Mouse (Mus musculus) olfactory bulb, adult 2 months (tissue): ENCODE measurements at regions not wholly inside any gene's neighbourhood (a gene's known extent, or its start where the extent isn't known, plus 50 kb on each side); places are given as distances from the start of the nearest gene placed in this dataset.

Experiments
- CTCF ChIP-seq: fragments of 200-500 bp; IDR thresholded peaks from 2 replicates; pipeline ENCODE4 v1.5.1; 2012; ENCODE audit warnings: low read depth, mild to moderate bottlenecking, low read length, moderate library complexity; ENCODE audit not compliant: insufficient read depth
- POLR2A ChIP-seq: fragments of 200-500 bp; IDR thresholded peaks from 2 replicates; pipeline ENCODE4 v1.6.1; 2012; ENCODE audit warnings: mild to moderate bottlenecking, low read depth, low read length, moderate library complexity; ENCODE audit not compliant: insufficient read depth

DNA sequence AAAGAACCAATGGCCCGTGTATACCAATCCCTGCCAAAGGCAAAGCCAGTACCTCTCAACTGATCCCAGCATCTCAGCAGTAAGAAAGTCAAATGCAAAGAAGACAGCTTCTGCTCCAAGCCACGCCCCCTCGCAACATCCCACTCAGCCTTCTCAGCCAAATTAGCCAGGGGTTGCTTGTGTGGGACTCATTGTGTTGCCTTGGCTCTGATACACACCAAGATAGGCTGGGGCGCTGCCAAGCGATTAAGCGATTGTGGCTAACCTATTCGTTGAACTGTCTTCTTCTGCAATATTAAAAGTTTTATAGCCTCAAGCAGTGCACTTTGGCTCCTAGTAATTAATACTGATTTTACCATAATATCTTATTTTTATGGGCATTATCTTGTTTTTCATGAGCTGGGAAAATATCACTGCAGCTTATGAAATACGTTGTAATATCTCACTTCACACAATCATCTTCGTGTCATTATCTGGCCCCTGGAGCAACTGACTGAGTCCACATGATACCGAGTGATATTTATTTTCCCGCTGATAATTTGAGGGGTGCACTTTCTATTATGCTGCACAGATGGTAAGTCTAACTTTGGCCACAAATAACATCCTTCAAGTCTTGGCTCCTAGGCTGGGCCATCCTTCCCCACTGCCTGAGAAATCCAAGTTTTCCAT lies 129.3 kb downstream of the Gm4791 start:
- TF ChIP-seq CTCF = no peak
- TF ChIP-seq POLR2A = no peak
